7 mouse cellular contexts compared by ENCODE assay signal in the genomic region with DNA sequence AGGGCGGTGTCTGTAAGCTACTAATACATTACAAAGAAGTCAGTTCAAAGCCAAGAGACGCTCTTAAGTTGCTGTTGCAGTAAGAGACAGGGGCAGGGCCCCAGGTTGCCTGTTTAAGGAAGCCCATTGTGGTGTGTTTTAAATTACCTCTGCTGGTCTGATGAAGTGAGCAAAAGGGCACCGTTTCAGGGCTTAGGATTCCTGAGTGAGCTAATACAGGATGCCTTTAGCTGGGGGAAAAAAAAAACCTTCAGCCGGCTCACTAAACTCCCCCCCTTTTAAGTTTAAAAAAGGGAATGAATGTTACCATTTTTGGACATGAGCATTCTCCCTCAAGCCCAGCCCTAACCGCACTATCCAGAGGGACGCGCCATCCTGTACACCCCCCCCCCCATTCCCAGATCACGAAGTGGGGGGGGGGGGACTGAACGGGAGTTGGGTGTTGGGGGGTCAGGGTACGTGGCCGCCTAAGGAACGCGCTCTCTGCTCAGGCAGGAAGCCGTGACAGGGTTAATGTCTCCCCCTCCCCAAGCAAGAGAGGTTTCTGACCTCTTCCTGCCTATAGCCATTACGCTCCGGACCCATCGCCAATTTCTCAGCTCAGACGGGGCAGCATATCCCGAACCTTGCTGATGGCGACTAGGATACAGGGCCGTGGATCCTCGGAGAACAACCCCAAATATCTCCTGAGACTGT. TPM values are rescaled to one million over a fixed set of nuclear protein-coding genes. Genes with fewer than 3 reads are reported as not detected.
DNase-seq lines count a peak whose midpoint lies in the region; ATAC-seq lines count a peak whose summit lies in the region.

No protein-coding gene starts in this region.

- no peak for DNase-seq in lung, postnatal 10 days
- peak; percentile 61 for DNase-seq in embryo, embryonic 11 days
- DNase-seq in neural tube, embryonic 10.5 days (ENCODE audit: extremely low spot score, low spot score) = peak; percentile 26
- no peak for DNase-seq in urinary bladder, postnatal 4 days (ENCODE audit: low spot score in 2 of 2)
- DNase-seq in adrenal gland, postnatal 10 days = no peak

- H3K27me3 ChIP-seq in lung, embryonic 15.5 days = no peaks in the 10 kb centered on the region
- no peaks in the 10 kb centered on the region for H3K27me3 ChIP-seq in intestine, embryonic 15.5 days (replicated peaks)

- ATAC-seq in lung, embryonic 15.5 days (ENCODE audit: borderline replicate concordance, extremely low read depth, low FRiP score, low TSS enrichment) = no peak
- no peak for ATAC-seq in intestine, embryonic 15.5 days

- peak overlapping the region; percentile 90 for H3K9ac ChIP-seq in lung, embryonic 15.5 days
- peak overlapping the region; percentile 92 for H3K9ac ChIP-seq in intestine, embryonic 15.5 days

- no peaks in the 10 kb centered on the region for H3K9me3 ChIP-seq in lung, embryonic 15.5 days
- no peaks in the 10 kb centered on the region for H3K9me3 ChIP-seq in intestine, embryonic 15.5 days

- peak overlapping the region; percentile 80 for H3K4me2 ChIP-seq in lung, embryonic 15.5 days
- H3K4me2 ChIP-seq in intestine, embryonic 15.5 days (replicated peaks) = peak overlapping the region; percentile 83

- H3K4me3 ChIP-seq in lung, embryonic 15.5 days = peak overlapping the region; percentile 74
- peak overlapping the region; percentile 89 for H3K4me3 ChIP-seq in intestine, embryonic 15.5 days (replicated peaks)

- H3K36me3 ChIP-seq in lung, embryonic 15.5 days = no peaks in the 10 kb centered on the region
- H3K36me3 ChIP-seq in intestine, embryonic 15.5 days = no peaks in the 10 kb centered on the region

- peak overlapping the region; percentile 98 for H3K27ac ChIP-seq in lung, embryonic 15.5 days
- peak overlapping the region; percentile 98 for H3K27ac ChIP-seq in intestine, embryonic 15.5 days

- WGBS in lung, embryonic 15.5 days = under 1% methylated on average over 22 of the region's 22 CpGs
- 1% methylated on average over 22 of the region's 22 CpGs for WGBS in intestine, embryonic 15.5 days

- peaks cover 57% of the 10 kb centered on the region for H3K4me1 ChIP-seq in lung, embryonic 15.5 days
- peaks cover 45% of the 10 kb centered on the region for H3K4me1 ChIP-seq in intestine, embryonic 15.5 days (replicated peaks)

RNA-seq across cellular contexts. Expression of a gene that starts 1.5 kb away (rescaled TPM):
- 53.4 and 57.3 TPM in 2 replicates for polyA plus RNA-seq in lung, embryonic 15.5 days (2015; fragmentation: Nextera tagmentation; extraction: Ambion mirVana)
- polyA plus RNA-seq in intestine, embryonic 15.5 days (2015; fragmentation: Nextera tagmentation; extraction: Ambion mirVana) = 51.2 and 53.6 TPM in 2 replicates
- total RNA-seq in adrenal gland, postnatal 10 days (2021) = 10 to 100 TPM; 49.3 to 53.7 TPM

Comparison
In these comparisons a context has a peak if more than half of its experiments do, and no peak if none do; other contexts are left out.
1. DNase-seq: peak in embryo, embryonic 11 days (single experiment) and neural tube, embryonic 10.5 days (single experiment); none in lung, postnatal 10 days (single experiment), urinary bladder, postnatal 4 days (0 of 2) and adrenal gland, postnatal 10 days (single experiment).